Mouse (Mus musculus): ENCODE results near the gene Acp5. TPM values are rescaled to one million over a fixed set of nuclear protein-coding genes. Genes with fewer than 3 reads are reported as not detected.

Acp5 gene
- polyA plus RNA-seq (2012) = 9.1 and 11.8 TPM in 2 replicates

GRCm38 (mm10) chr9:22135644-22136390 is at the start of gene Acp5:
Gene Acp5 (minus strand): TSS chr9:22135711.

GRCm38 (mm10) chr9:22156497-22157245 is 21.2 kb upstream of the Acp5 start, which contains the start of gene Pigyl:
Gene Pigyl (plus strand): TSS chr9:22156846.

GRCm38 (mm10) chr9:22116740-22117426 is 18.6 kb downstream of the Acp5 start, which contains the start of gene Elof1:
Gene Elof1 (minus strand): TSS chr9:22117172.

GRCm38 (mm10) chr9:22098993-22099696 is 36.4 kb downstream of the Acp5 start, which contains the start of gene Cnn1:
Gene Cnn1 (plus strand): TSS chr9:22099216.

GRCm38 (mm10) chr9:22085022-22085834 is 50.3 kb downstream of the Acp5 start, which contains the start of gene Ecsit:
Gene Ecsit (minus strand): TSS chr9:22085438.

Other genes starting within 250 kb of the Acp5 start
- 35.5 and 43.8 TPM in 2 replicates for gene Rab3d, start 217.5 kb downstream of the Acp5 start, polyA plus RNA-seq (2012)
- 0.26 and 0.54 TPM in 2 replicates for gene Ccdc159, start 208.2 kb downstream of the Acp5 start, polyA plus RNA-seq (2012)
- gene Tmem205, start 208.2 kb downstream of the Acp5 start, polyA plus RNA-seq (2012) = 28.8 and 33.9 TPM in 2 replicates
- gene Plppr2, start 198.7 kb downstream of the Acp5 start, polyA plus RNA-seq (2012) = 1.9 and 2.5 TPM in 2 replicates
- gene Swsap1, start 180.0 kb downstream of the Acp5 start, polyA plus RNA-seq (2012) = 5.8 and 8.1 TPM in 2 replicates
- 45.2 and 62.0 TPM in 2 replicates for gene Epor, start 172.2 kb downstream of the Acp5 start, polyA plus RNA-seq (2012)
- gene Rgl3, start 146.3 kb downstream of the Acp5 start, polyA plus RNA-seq (2012) = 0.03 and 0.11 TPM in 2 replicates
- gene Ccdc151, start 133.1 kb downstream of the Acp5 start, polyA plus RNA-seq (2012) = not detected in 2 replicates
- gene Prkcsh, start 132.9 kb downstream of the Acp5 start, polyA plus RNA-seq (2012) = 202 and 244 TPM in 2 replicates
- gene Elavl3, start 83.7 kb downstream of the Acp5 start, polyA plus RNA-seq (2012) = 0.02 and 0.03 TPM in 2 replicates
- not detected in 2 replicates for gene Gm49318, start 64.5 kb downstream of the Acp5 start, polyA plus RNA-seq (2012)
- 19.3 and 24.5 TPM in 2 replicates for gene Zfp653, start 64.3 kb downstream of the Acp5 start, polyA plus RNA-seq (2012)
- gene Ecsit, start 50.3 kb downstream of the Acp5 start, polyA plus RNA-seq (2012) = 30.5 and 33.6 TPM in 2 replicates
- gene Cnn1, start 36.5 kb downstream of the Acp5 start, polyA plus RNA-seq (2012) = 0.06 TPM in 1 of 2 replicates, not detected in the other
- 75.1 and 88.1 TPM in 2 replicates for gene Elof1, start 18.5 kb downstream of the Acp5 start, polyA plus RNA-seq (2012)
- gene Pigyl, start 21.1 kb upstream of the Acp5 start, polyA plus RNA-seq (2012) = 77.0 and 80.8 TPM in 2 replicates
- gene Zfp872, start 52.4 kb upstream of the Acp5 start, polyA plus RNA-seq (2012) = not detected in 2 replicates
- 3.2 and 4.1 TPM in 2 replicates for gene Zfp809, start 90.0 kb upstream of the Acp5 start, polyA plus RNA-seq (2012)
- 0.05 and 0.14 TPM in 2 replicates for gene Zfp599, start 124.2 kb upstream of the Acp5 start, polyA plus RNA-seq (2012)
- 1.4 and 2.7 TPM in 2 replicates for gene Zfp810, start 171.9 kb upstream of the Acp5 start, polyA plus RNA-seq (2012)